Mouse (Mus musculus) kidney, adult 2 months (tissue): ENCODE results near the gene Efna3.

Experiments used
- CTCF ChIP-seq: fragments of 200-500 bp; conservative IDR thresholded peaks from 2 replicates; pipeline ENCODE4 v1.5.1; 2011; ENCODE audit warnings: low read depth, mild to moderate bottlenecking, control low read depth, low read length, moderate library complexity, mixed read lengths; ENCODE audit not compliant: insufficient read depth, insufficient read length
- POLR2A ChIP-seq: fragments of 200-500 bp; IDR thresholded peaks from one replicate; pipeline ENCODE4 v1.6.1; 2011; ENCODE audit warnings: low read depth, low read length, control low read depth

- no peak for TF ChIP-seq POLR2A
- TF ChIP-seq CTCF = no peak
Measured at GRCm38 (mm10) chr3:89346815-89347540, 24.2 kb upstream of the Efna3 start.
